Mouse (Mus musculus): ENCODE measurements at regions not wholly inside any gene's neighbourhood (a gene's known extent, or its start where the extent isn't known, plus 50 kb on each side); places are given as distances from the start of the nearest gene placed in this dataset.

DNA sequence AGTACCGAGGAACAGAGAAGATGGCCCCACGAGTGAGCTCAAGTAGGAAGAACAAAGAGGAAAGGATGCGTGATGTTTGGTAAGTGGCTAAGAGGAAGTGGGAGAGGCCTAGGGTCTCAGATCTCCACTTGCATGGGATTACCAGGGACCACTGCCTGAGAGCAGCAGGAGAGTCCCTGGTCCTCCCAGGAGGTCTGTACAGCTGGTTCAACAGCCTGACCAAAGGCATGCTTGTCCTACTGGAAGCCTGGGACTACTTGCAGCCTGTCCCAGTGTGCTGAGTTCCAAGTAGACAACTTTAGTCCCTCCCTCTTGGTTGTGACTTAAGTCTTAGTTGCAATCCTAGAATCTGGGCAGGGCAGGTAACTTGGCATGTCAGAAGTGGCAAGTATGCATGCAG lies 437.5 kb upstream of the Mki67 start:
- no peak for DNase-seq (ENCODE audit: low spot score in 2 of 2)

DNA sequence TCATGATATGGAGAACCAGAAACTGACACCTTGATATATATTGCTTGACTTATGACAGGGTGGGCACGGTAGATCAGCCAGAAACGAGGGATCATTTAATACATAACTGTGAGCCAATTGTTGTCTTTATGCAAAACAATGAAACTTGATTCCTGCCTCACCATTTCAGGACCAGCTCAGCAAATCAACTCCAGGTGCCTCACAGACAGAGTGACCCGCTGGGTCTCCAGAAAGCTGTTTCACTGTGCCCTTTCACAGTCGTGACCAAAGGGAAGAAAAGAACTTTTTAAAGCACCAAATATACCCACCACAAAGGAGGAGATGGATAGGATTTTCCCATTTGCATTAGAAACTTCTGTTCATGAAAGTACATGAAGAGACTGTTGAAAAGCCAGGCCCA lies 443.0 kb upstream of the Mki67 start:
- no peak for DNase-seq (ENCODE audit: low spot score in 2 of 2)

DNA sequence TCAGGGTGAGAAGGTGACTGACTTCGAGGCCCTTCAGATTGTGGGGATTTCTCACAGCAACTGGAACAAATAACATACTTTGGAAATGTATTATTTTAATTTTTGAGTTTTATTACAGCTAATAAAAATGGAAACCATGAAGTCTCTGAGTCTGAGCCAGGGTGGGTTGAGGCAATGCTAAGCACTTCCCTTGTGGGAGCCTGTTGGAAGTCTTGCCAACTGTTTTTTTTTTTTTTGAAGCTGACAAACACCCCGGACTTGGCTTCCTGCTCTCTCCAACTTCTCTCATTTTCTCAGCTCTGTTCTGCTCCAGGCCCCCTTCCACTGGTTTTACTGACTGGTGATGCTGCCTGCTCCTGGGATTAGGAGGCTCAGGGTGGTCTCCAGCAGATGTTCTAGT lies 445.4 kb upstream of the Mki67 start:
- no peak for DNase-seq (ENCODE audit: low spot score in 2 of 2)

DNA sequence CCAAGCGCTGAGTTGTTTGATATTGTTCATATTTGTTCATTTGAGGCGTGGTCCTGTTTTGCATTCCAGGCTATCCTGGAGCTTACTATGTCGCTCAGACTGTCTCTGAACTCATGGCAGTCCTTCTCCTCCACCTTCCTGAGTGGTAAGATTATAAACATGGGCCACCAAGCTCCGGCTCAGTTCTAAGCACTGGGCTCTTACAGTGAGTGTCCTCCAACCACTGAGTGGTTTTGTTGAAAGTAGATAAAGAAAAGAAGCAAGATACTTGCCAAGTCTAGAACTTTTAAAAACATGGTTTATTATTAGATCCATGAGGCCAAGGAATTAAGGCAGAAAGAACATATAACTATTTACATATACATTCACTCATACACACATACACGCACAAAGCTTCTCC lies 448.7 kb upstream of the Mki67 start:
- no peak for DNase-seq (ENCODE audit: low spot score in 2 of 2)

DNA sequence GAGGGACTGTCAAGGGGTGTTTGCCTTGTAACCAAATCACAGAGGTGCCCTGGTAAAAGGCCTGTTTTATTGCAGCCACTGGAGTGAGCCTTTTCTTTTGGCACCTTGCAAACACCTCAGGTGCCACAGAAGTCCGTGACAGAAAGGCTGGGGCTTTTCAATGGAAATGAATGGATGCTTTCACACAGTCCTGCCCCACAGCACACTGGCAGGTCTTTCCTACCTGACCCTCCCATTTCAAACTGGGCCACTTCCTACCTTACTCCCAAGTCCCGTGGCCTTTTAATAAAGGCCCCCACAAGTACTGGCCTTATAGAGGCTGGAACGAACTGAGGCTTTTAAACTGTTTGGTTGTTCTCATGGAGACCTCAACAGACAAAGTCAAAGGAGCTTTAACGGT lies 453.1 kb upstream of the Mki67 start:
- no peak for DNase-seq (ENCODE audit: low spot score in 2 of 2)

DNA sequence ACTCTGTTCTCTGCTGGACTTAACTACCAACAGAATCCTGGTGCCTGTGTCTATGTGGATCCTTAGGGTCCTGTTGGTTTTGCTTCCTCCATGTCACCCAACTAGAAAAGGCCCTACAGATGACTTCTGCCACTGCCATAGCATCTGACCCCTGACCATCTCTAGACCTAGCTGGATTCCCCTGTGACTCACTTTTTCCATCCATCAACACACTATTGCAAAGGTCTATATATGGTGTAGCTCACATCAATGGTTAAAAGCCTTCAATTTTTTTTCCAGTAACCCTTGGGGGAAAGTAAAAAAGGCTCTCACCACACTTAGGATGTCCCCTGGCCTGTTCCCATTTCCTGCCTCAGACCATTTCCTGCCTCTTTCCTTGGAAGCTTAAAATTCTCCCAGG lies 460.2 kb upstream of the Mki67 start:
- DNase-seq (ENCODE audit: low spot score in 2 of 2): no peak

DNA sequence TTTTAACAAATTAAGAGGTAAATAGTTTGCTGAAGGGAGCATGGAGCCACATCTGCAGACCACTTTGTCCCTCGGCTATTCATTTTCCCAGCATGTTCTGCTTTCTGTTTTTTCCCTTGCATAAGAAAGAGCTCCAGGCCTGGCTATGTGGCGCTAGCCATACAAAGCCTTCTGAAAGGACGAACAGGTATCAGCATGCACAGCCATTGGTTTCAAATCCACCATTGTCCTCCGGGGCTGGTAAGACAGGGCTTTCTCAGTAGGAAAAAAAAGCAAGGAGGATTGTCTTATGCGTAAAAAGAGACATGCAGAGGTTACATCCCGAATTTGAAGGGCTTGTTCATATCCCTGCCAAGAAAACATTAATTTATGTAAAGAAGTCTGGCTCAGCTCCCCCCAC lies 464.8 kb upstream of the Mki67 start:
- no peak for DNase-seq (ENCODE audit: low spot score in 2 of 2)

DNA sequence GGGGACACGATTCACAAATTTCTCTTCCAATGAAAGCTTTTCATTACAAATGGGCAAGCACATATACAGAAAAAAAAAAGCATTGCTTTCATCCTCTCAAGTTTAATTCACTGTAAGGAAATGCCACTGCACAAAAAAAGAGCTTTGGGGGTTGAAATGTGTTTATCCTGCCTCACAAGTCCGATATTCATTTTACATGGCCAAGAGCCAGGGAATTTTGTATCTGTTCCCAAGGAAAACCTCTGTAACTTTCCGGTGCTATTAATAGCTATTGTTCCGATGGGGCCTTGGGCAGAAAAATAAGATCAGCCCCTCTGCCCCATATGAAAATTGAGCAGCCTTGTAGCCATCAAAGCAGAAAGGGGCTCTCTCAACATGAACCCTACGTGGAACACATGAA lies 465.9 kb upstream of the Mki67 start:
- no peak for DNase-seq (ENCODE audit: low spot score in 2 of 2)

DNA sequence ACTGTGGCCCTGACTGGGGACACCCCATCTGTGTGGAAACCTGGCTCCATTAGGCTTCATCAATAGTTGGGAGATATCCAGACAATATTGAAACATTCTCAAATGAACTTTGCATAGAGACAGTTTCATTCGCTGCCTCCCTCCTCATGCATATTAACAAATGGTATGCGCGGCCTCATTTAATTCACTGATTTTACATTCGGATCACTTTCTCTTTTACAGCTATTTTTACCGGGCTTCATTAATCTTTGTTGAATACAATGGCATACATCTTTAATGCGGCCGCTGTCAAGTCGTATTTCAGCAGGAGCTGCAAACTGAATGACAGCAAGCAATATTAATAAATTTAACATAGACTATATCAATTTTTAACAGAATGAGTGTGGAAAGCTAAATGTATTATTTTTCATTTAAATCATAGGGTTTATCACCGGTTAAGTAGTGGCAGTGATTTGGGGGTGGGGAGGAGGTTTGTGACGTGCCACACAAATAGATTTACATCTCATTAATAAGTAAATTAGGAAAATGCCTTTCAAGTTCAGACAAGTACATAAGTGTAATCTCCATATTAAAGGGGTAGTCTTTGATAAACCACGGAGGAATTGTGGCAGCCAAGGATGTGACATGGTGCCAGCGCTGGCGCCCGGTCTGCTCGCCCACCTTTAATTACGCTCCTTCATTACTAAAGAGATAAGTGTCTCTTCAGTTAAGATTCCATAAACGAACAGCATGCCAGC lies 480.4 kb upstream of the Mki67 start:
- DNase-seq (ENCODE audit: low spot score in 2 of 2): no peak

DNA sequence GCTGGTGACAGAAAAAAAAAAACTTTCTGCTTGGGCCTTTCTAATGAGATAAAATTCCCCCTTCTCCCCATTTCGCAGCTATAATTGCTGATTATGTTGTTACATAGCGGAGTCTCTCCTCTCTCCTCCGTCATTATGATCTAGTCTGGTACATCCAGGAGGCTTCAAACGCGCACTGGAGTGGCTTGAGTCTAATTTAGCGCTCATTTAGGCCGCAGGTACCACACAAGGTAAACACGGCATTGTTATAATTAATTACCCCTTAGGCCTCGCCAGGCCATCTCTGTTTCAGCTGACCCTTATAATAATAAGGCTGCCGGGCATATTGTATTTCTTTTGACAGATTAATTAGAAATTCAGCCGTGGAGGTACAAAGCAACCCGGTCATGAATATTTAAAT lies 492.7 kb upstream of the Mki67 start:
- DNase-seq (ENCODE audit: low spot score in 2 of 2): no peak

DNA sequence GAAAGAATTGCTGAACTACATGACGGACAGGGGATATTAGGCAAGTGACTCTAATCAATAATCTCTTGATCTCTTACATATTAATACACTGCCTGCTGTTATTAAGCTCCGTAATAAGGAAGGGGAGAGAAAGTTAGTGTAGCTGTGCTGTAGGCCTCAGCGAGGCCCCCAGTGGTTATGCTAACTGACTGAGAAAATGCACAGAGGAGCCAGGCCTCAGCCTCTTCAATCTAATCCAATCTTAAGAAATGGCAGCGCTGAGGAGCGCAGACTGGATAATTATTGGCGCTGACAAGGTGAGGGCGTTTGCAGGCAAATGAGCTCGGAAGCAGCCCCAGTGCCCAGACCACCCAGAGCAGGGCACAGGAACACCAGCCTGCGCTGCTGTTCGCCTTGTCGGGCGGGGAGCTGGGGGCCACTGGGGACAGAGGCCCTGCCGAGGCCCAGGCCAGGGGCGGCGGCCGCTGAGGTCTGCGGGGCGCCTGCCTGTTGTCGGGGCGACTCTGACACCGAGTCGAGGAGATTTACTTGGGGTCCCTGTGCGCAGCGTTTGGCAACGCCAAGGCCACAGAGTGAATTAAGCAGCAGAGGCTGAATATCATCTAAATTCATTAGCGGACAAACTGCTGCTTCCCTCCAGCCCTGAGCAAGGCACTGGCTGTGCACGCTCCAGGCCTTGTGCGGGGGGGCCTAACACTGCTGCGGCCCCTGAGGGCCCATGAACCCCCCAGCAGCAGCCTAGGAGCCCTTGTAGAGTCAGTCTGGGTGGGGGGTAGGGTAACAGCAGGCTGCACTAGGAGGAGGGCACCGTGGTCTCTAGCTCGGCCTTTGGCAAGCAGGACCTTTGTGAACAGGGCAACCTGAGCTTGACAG lies 493.4 kb upstream of the Mki67 start:
- DNase-seq (ENCODE audit: low spot score in 2 of 2): no peak

DNA sequence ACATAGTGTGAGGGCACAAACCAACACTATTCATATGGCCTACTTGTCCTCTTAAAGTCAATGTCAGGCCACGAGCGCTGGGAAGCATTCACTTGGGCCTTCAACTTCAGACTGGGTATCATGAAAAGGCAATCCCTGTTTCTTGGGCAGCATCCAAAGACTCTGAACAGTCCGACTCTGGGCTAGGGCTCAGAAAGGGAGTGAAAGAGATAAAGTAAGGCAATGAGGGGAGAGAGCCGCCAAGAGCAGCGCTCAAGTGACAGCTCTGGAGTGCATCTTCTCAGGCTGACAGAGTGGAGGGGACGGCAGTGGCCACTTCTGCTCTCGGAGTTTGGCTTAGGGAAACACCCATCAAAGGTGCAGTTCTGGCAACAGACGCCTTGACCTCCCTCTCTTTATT lies 496.3 kb upstream of the Mki67 start:
- no peak for DNase-seq (ENCODE audit: low spot score in 2 of 2)

DNA sequence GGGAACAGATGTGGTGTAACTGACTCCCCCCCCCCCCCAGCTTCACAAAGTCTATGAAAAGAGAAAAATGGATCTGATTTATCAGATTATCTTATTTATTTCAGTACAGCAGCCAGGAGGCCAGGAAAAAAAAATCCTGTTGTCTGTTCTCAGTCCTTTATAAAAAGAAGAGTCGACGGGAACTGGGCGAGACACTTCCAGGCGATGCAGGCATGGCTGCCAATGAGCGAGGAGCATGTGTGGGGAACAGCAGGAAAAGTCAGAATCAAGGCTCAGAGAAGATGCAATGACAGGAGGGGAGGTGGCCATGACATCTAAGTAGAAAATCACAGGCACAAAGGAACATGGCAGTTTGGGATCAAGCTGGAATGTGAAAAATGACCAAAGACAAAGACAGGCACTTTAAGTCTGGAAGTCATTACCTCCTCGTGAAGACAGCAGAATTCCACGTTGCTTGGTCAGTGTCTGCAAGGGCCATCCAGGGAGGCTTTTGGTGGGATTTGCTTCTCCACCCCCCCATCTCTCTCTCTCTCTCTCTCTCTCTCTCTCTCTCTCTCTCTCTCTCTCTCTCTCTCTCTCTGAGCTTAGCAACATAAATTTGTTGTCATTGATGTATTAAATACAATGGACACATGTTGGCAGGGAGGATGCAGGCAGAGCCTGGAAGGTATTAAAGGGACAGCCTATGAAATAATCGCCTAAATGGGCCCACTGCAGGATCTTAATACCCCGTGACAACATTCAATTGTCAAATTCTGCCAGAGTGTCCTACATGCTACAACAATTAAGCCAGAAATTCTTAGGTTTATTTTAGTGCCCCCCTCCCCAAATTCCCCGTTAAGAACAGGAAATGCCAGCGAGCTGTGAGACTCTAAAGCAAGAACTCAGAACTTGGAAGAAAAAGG lies 497.1 kb upstream of the Mki67 start:
- no peak for DNase-seq (ENCODE audit: low spot score in 2 of 2)

DNA sequence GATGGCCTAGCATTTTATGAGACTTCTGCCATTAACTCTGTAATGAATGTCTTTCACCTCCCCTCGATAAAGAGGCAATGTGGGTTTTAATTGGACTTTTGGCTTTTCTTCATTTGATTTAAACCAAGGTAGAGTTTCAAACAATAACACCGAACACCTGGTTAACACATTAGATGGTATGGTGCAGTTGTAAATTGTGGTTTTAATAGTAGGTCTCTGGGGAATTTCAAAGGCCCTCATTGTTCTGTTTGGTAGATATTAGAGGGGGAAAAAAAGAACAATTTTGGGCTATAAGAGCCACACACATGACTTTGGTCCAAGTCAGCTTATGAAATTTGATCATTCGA lies 497.8 kb upstream of the Mki67 start:
- no peak for DNase-seq (ENCODE audit: low spot score in 2 of 2)

DNA sequence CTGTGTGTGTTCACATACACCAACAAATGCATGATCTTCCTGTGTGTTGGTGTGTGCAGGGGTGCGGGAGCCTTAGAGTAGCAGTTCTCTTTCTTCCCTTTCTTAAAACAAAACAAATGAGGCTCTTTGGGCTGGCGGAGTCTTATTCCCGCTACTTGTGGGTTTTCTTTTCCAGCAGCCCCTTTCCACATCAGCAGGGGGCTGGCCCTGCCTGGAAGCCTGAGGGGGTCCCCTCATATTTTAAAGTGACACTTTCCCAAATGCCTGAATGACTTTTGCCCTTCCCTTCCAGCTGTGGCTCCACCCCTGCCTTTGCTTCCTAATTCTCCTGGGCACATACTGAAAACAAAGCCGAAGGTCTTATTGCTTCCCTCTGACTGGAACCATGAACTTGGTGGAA lies 498.3 kb upstream of the Mki67 start:
- DNase-seq (ENCODE audit: low spot score in 2 of 2): no peak

DNA sequence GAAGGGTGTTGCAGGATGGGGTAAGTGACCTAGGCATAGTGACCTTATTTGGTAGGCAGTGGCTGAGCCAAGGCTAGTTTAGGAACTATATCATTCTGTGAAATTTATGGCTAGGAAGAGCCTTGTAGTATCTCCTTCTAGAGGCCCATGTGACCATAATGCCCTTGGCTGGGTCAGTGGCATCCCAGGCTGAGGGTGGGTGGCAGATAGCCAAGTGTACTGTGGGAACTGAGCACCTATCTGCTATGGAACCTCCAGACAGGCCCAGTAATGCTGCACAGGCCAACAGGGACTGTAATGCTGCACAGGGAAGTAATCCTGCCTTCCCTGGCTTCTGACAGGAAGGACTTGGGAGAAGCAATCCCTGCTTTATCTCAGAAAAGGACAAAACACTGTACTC lies 500.6 kb upstream of the Mki67 start:
- DNase-seq (ENCODE audit: low spot score in 2 of 2): no peak

DNA sequence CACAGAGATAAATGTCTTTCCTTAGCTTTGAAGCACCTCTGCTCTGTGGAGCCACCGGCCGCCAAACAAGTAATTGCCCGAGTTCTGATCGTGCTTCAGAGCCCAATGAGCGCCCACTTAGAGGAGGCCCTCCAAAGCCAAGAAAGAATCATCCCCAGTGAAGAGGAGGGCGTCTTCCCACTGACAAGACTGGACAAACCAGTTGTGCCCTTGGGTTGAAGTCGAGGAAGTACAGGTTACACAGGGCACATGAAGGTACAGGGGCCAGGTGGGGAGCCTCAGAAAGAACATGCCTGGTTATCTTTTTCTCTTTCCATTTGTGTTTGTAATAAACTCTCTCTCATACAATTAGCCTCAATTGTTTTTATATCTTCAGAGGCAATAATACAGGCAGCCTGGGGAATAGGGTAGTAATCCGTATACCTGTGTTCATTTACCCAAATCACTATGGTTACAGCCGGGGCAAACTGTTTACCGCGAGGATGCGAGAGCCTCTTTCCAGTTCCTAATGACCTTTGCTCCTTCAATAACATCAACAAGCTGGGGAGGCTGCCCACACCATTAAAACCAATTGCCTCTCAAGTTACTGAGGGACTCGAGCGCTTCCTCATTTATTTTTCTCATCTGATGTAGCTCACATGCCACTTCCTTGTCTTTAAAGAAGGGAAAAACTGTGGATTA lies 503.5 kb upstream of the Mki67 start:
- DNase-seq (ENCODE audit: low spot score in 2 of 2): no peak

DNA sequence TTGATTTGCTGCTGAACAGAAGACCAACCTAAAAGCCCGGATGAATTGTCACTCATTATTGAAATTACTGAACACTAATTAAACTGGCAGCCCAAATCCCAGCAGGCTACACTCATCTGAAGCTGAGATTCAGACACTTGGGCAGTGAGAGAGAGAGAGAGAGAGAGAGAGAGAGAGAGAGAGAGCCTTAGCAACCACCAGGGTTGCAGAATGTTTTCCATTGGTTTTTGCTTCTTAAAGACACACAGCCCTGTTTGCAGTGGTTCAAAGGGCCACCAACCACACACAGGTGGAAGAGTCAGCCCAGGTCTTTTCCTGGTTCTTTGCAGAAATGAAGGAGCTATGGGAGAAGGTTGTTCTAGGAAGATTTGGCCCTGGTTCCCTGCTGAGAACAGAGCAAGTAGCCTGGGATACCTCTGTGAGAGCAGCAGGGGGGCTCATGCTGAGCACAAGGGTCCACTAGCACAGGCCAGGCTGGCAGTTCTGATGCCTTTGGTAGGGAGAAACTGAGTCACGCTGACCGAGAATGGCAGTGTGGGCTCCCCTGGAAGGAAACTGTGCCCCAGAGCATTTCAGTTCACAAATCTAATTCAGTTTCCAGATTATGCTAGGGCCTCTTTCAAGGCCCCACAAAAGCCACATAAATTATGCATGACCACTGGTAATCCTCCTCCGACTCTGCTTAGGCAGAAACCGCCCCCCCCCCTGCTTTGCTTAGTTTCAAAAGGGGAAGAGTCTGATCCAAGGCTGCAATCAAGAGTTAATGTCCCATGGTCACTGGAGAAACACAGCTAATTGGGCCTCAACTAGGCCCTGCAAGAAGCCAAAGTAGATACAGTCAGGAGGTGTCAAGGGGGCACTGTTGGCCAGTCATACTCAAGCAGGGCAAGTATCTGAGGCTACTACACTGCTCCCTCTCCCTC lies 504.3 kb upstream of the Mki67 start:
- DNase-seq (ENCODE audit: low spot score in 2 of 2): no peak

DNA sequence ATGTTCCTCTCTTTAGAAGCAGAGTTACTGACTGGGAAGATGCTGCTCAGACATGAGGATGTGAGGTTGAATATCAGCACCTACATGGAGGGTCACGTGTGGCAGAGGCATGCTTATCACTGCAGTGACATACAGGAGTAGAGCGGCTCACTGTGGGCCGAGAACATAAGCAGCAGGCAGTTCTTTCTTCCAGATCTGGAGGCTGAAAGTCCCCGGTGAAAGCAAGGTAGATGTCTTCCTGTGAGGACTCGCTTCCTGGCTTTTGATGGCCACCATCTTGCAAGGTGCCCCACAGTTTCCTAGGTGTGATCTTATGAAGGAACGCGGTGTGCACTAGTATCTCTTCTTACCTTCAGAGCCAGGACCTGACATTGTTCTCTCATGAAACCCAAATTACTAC lies 505.5 kb upstream of the Mki67 start:
- no peak for DNase-seq (ENCODE audit: low spot score in 2 of 2)

DNA sequence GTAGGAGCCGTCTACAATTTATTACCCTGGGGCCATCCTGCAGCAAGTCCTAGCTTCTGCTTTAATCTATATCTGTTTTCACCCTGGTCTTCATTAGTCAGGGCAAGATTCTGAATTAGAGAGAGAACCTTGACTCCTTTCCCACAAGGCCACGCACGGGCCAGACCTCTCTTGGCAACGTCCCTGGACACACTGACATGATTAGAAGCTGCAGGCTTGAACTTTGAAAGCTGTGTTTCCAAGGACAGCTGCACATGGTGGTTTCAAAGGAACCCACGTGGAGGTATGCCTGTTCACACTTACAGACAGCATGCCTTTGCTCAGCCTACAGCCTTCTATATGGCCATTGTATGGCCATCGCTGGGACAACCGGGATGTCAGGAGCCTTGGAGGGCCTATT lies 509.9 kb upstream of the Mki67 start:
- DNase-seq (ENCODE audit: low spot score in 2 of 2): no peak

Measured in layer of hippocampus, adult 18-20 months (tissue).